Mouse (Mus musculus): ENCODE data around the gene Gm4064. TPM values are rescaled to one million over a fixed set of nuclear protein-coding genes. Genes with fewer than 3 reads are reported as not detected.
"Not testable (repeated sequence)": the region's sequence is repeated elsewhere in the genome, so short reads cannot be mapped to it uniquely, and the experiment has no call there.

The Gm4064 gene
- polyA plus RNA-seq (2015; fragmentation: Nextera tagmentation; extraction: Ambion mirVana): not detected in 2 replicates

GRCm38 (mm10) chrY:2796105-2796504 is at the start of gene Gm4064:
Gene Gm4064, minus strand, starts transcription at chrY:2796205.
- not testable (repeated sequence) for H3K4me3 ChIP-seq; H3K27me3 ChIP-seq; H3K9me3 ChIP-seq (replicated peaks); H3K27ac ChIP-seq; H3K36me3 ChIP-seq; H3K4me1 ChIP-seq (replicated peaks); H3K9ac ChIP-seq; ATAC-seq (replicated peaks; ENCODE audit: insufficient number of reproducible peaks, insufficient read depth, low FRiP score, low read depth); H3K4me2 ChIP-seq
- no CpG with 5 or more reads among the region's 8 CpGs for WGBS

GRCm38 (mm10) chrY:2830380-2830779 is 34.4 kb upstream of the Gm4064 start, which contains the start of the genes Rbmy and Gm10256:
Gene Rbmy, plus strand, starts transcription at chrY:2830680.
Gene Gm10256, plus strand, starts transcription at chrY:2830699.
- not testable (repeated sequence) for ATAC-seq (replicated peaks; ENCODE audit: insufficient number of reproducible peaks, insufficient read depth, low FRiP score, low read depth); H3K27ac ChIP-seq; H3K4me1 ChIP-seq (replicated peaks); H3K27me3 ChIP-seq; H3K4me2 ChIP-seq; H3K9me3 ChIP-seq (replicated peaks); H3K36me3 ChIP-seq; H3K9ac ChIP-seq; H3K4me3 ChIP-seq
- WGBS: no CpG with 5 or more reads among the region's 9 CpGs

Other genes with a start within 250 kb of the Gm4064 start
- not detected in 2 replicates for gene H2al2c, start 197.1 kb downstream of the Gm4064 start, polyA plus RNA-seq (2015; fragmentation: Nextera tagmentation; extraction: Ambion mirVana)
- not detected in 2 replicates for gene Sry, start 132.5 kb downstream of the Gm4064 start, polyA plus RNA-seq (2015; fragmentation: Nextera tagmentation; extraction: Ambion mirVana)
- not detected in 2 replicates for gene H2al2b, start 75.5 kb downstream of the Gm4064 start, polyA plus RNA-seq (2015; fragmentation: Nextera tagmentation; extraction: Ambion mirVana)
- not detected in 2 replicates for gene Rbmy, start 34.5 kb upstream of the Gm4064 start, polyA plus RNA-seq (2015; fragmentation: Nextera tagmentation; extraction: Ambion mirVana)
- gene Gm10256, start 34.5 kb upstream of the Gm4064 start, polyA plus RNA-seq (2015; fragmentation: Nextera tagmentation; extraction: Ambion mirVana): not detected in 2 replicates
- gene Gm10352, start 104.8 kb upstream of the Gm4064 start, polyA plus RNA-seq (2015; fragmentation: Nextera tagmentation; extraction: Ambion mirVana): not detected in 2 replicates
- gene Gm29289, start 136.4 kb upstream of the Gm4064 start, polyA plus RNA-seq (2015; fragmentation: Nextera tagmentation; extraction: Ambion mirVana): not detected in 2 replicates

All from heart, embryonic 15.5 days (tissue).